Mouse (Mus musculus) kidney, embryonic 14.5 days (tissue): ENCODE measurements around the gene Hrh3. TPM values are rescaled to one million over a fixed set of nuclear protein-coding genes. Genes with fewer than 3 reads are reported as not detected.

Experiments
- ATAC-seq: fragments of 200-750 bp; cut with Nextera tagmentation; 2 replicates; pipeline ENCODE4 v1.8.0; 2017; ENCODE audit warnings: moderate number of reproducible peaks, mild to moderate bottlenecking, moderate TSS enrichment, moderate library complexity; ENCODE audit not compliant: low FRiP score, low TSS enrichment
- H3K27ac ChIP-seq: fragments of 300-500 bp; sonication (generic); 2 replicates; pipeline ENCODE4 v1.5.1; 2014; ENCODE audit warnings: low read depth, mild to moderate bottlenecking, low read length, moderate library complexity, mixed read lengths
- H3K27me3 ChIP-seq: fragments of 300-500 bp; sonication (generic); 2 replicates; pipeline ENCODE4 v1.6.1; 2014; ENCODE audit warnings: mild to moderate bottlenecking, low read length; ENCODE audit not compliant: control insufficient read depth, insufficient read depth
- H3K36me3 ChIP-seq: fragments of 300-500 bp; sonication (generic); 2 replicates; pipeline ENCODE4 v1.6.1; 2014; ENCODE audit warnings: low read length, mixed read lengths; ENCODE audit not compliant: control insufficient read depth, insufficient read depth
- H3K4me1 ChIP-seq: fragments of 300-500 bp; sonication (generic); 2 replicates; pipeline ENCODE4 v1.6.1; 2014; ENCODE audit warnings: low read length, mixed read lengths; ENCODE audit not compliant: control insufficient read depth, insufficient read depth
- H3K4me2 ChIP-seq: fragments of 300-500 bp; sonication (generic); replicated peaks from 2 replicates; pipeline ENCODE4 v1.6.1; 2014; ENCODE audit warnings: low read depth, mild to moderate bottlenecking, low read length
- H3K4me3 ChIP-seq: fragments of 300-500 bp; sonication (generic); 2 replicates; pipeline ENCODE4 v1.5.1; 2014; ENCODE audit warnings: mild to moderate bottlenecking, low read length
- H3K9ac ChIP-seq: fragments of 300-500 bp; sonication (generic); 2 replicates; pipeline ENCODE4 v1.6.1; 2014; ENCODE audit warnings: low read depth, mild to moderate bottlenecking, low read length, moderate library complexity
- H3K9me3 ChIP-seq: fragments of 300-500 bp; sonication (generic); 2 replicates; pipeline ENCODE4 v1.6.1; 2016; ENCODE audit warnings: low read length; ENCODE audit not compliant: control insufficient read depth
- WGBS: fragments of 180-500 bp; shearing (Covaris S2); extraction: QIAGEN DNeasy Blood & Tissue Kit; methylation state at CpG from one replicate; pipeline ENCODE4 v1.1.7; 2014; 5-methylcytosine and 5-hydroxymethylcytosine counted together
- polyA plus RNA-seq: library from polyadenylated mRNA; unstranded; fragments of >200 nt; fragmentation: Nextera tagmentation; extraction: Ambion mirVana; gene quantifications from 2 replicates; pipeline ENCODE4 v1.2.1, GENCODE M21; 2014

The Hrh3 gene
- polyA plus RNA-seq = not detected in 2 replicates

GRCm38 (mm10) chr2:180103978-180104658 lies at the start of gene Hrh3:
Hrh3 (minus strand) TSS chr2:180104488.
- no peaks in the 10 kb centered on the region for H3K9me3 ChIP-seq
- peaks cover 70% of the 10 kb centered on the region for H3K27me3 ChIP-seq
- H3K4me1 ChIP-seq = peaks cover 7% of the 10 kb centered on the region; the same call in 1 of the 2 replicates
- H3K36me3 ChIP-seq = no peaks in the 10 kb centered on the region
- H3K4me2 ChIP-seq = peak within 1 kb of the TSS; percentile 99
- peak within 1 kb of the TSS; percentile 50 for H3K4me3 ChIP-seq
- H3K27ac ChIP-seq = no peak within 1 kb of the TSS
- peak within 1 kb of the TSS; percentile 34; the same call in 1 of the 2 replicates for H3K9ac ChIP-seq
- peak; percentile 86 for ATAC-seq
- under 1% methylated on average over 75 of the region's 87 CpGs for WGBS

- Histone ChIP-seq H3K4me3 (no peak overlapping the region), H3K27ac (no peak overlapping the region), H3K9ac (no peak overlapping the region), H3K9me3 (no peaks in the 10 kb centered on the region), H3K4me1 (no peaks in the 10 kb centered on the region), H3K36me3 (peaks cover 67% of the 10 kb centered on the region), H3K27me3 (no peaks in the 10 kb centered on the region), H3K4me2 (no peak overlapping the region)
- 69% methylated on average over 9 of the region's 9 CpGs for WGBS
- no peak for ATAC-seq
Observed at GRCm38 (mm10) chr2:180148551-180148950, 44.3 kb upstream of the Hrh3 start.

GRCm38 (mm10) chr2:180147379-180147778 lies 43.1 kb upstream of the Hrh3 start:
- no peaks in the 10 kb centered on the region for H3K4me1 ChIP-seq
- H3K27me3 ChIP-seq = no peaks in the 10 kb centered on the region
- no peak for ATAC-seq
- H3K36me3 ChIP-seq = peaks cover 69% of the 10 kb centered on the region
- no peak overlapping the region for H3K27ac ChIP-seq
- WGBS = 86% methylated on average over 6 of the region's 6 CpGs
- no peak overlapping the region for H3K4me2 ChIP-seq
- H3K9ac ChIP-seq = no peak overlapping the region
- no peak overlapping the region for H3K4me3 ChIP-seq
- no peaks in the 10 kb centered on the region for H3K9me3 ChIP-seq

DNA sequence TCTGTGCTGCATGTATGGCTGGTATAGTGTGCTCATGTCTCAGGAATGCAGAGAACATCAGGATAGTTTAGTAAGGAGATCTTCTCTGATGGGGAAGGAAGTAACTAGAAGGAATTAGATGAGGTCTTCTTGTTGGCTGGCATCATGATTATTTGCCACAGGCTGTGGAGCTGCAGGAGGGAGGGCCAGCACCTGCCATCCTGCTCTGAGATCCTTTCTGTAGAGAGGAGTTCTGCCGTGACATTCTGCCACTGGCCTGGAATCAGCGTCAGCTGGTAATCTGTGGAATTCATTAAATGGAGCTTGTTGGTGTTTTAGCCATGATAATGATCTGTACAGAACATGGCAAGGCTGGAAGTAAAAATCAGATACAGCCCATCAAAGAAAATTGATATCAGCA lies 41.8 kb upstream of the Hrh3 start:
- Histone ChIP-seq H3K9me3 (no peaks in the 10 kb centered on the region), H3K9ac (no peak overlapping the region), H3K36me3 (peaks cover 58% of the 10 kb centered on the region), H3K4me2 (no peak overlapping the region), H3K4me1 (no peaks in the 10 kb centered on the region), H3K4me3 (no peak overlapping the region), H3K27ac (no peak overlapping the region), H3K27me3 (no peaks in the 10 kb centered on the region)
- ATAC-seq = no peak
- 88% methylated on average over 2 of the region's 2 CpGs for WGBS

DNA sequence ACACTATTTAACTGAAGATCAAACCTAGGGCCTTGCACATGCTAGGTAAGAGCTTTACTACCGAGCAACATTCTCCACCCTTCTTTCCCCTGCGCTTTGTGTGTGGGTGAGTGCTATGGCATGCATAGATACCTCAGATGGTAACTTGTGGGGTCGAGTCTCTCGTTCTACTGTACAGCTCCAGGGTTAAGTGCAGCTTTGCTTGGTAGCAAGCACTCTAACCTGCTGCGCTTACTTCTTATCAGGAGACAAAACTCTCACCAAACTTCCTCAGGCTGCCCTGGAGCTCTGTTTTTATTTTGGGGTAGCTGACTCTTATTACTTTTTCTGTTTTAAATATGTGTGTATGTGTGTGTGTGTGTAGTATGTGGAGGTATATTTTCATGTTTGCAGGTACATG lies 31.1 kb upstream of the Hrh3 start:
- Histone ChIP-seq H3K36me3 (peaks cover 9% of the 10 kb centered on the region; the same call in 1 of the 2 replicates), H3K9ac (no peak overlapping the region), H3K4me1 (no peaks in the 10 kb centered on the region), H3K9me3 (no peaks in the 10 kb centered on the region), H3K27me3 (no peaks in the 10 kb centered on the region), H3K27ac (no peak overlapping the region), H3K4me3 (no peak overlapping the region), H3K4me2 (no peak overlapping the region)
- ATAC-seq = no peak
- 85% methylated on average over 5 of the region's 5 CpGs for WGBS

- H3K4me1 ChIP-seq = no peaks in the 10 kb centered on the region
- H3K4me2 ChIP-seq = no peak overlapping the region
- no peak overlapping the region for H3K27ac ChIP-seq
- H3K36me3 ChIP-seq = peaks cover 8% of the 10 kb centered on the region; the same call in 1 of the 2 replicates
- no peaks in the 10 kb centered on the region for H3K9me3 ChIP-seq
- no peak overlapping the region for H3K4me3 ChIP-seq
- H3K27me3 ChIP-seq = no peaks in the 10 kb centered on the region
- ATAC-seq = no peak
- no peak overlapping the region for H3K9ac ChIP-seq
- 80% methylated on average over 3 of the region's 3 CpGs for WGBS
Observed at GRCm38 (mm10) chr2:180133911-180134310, 29.6 kb upstream of the Hrh3 start.

GRCm38 (mm10) chr2:180133231-180133630 lies 28.9 kb upstream of the Hrh3 start:
- no peaks in the 10 kb centered on the region for H3K27me3 ChIP-seq
- no peak overlapping the region for H3K9ac ChIP-seq
- H3K4me3 ChIP-seq = no peak overlapping the region
- peaks cover 2% of the 10 kb centered on the region; the same call in 1 of the 2 replicates for H3K36me3 ChIP-seq
- no peak for ATAC-seq
- H3K27ac ChIP-seq = no peak overlapping the region
- WGBS = 97% methylated on average over 4 of the region's 4 CpGs
- no peak overlapping the region for H3K4me2 ChIP-seq
- no peaks in the 10 kb centered on the region for H3K4me1 ChIP-seq
- H3K9me3 ChIP-seq = no peaks in the 10 kb centered on the region

DNA sequence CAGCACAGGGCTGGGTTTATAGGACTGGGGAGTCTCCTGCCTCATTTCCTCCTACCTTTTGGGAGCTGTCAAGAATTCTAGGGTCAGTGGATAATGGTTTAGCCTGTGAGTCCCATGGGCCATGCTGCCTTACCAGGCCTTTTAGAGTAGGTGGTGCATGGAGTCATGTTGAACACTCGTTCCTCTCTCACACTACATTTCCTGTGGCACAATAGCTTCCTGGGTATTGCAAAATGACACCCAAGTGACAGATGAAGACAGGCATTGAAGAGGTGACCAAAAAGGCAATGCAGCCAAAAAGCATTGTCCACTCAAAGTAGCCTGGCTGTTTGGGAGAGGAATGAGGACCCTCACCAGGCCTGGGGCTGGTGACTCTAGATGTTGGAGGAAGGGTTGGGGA lies 23.4 kb upstream of the Hrh3 start:
- H3K4me3 ChIP-seq = no peak overlapping the region
- H3K4me1 ChIP-seq = peaks cover 7% of the 10 kb centered on the region; the same call in 1 of the 2 replicates
- no peaks in the 10 kb centered on the region for H3K27me3 ChIP-seq
- no peak for ATAC-seq
- no peak overlapping the region for H3K27ac ChIP-seq
- H3K36me3 ChIP-seq = no peaks in the 10 kb centered on the region; the same call in 1 of the 2 replicates
- no peak overlapping the region for H3K9ac ChIP-seq
- WGBS = 68% methylated on average over 1 of the region's 1 CpGs
- H3K4me2 ChIP-seq = no peak overlapping the region
- H3K9me3 ChIP-seq = peaks cover 4% of the 10 kb centered on the region; the same call in 1 of the 2 replicates

- Histone ChIP-seq H3K9ac (no peak overlapping the region), H3K27ac (no peak overlapping the region), H3K36me3 (no peaks in the 10 kb centered on the region; the same call in 1 of the 2 replicates), H3K27me3 (no peaks in the 10 kb centered on the region), H3K4me1 (peaks cover 7% of the 10 kb centered on the region; the same call in 1 of the 2 replicates), H3K4me3 (no peak overlapping the region), H3K9me3 (peaks cover 4% of the 10 kb centered on the region; the same call in 1 of the 2 replicates), H3K4me2 (no peak overlapping the region)
- ATAC-seq = no peak
- WGBS = 18% methylated on average over 4 of the region's 4 CpGs
Observed at GRCm38 (mm10) chr2:180126195-180126594, 21.9 kb upstream of the Hrh3 start.
